Mouse (Mus musculus) limb, embryonic 13.5 days (tissue): ENCODE measurements around the gene C9. TPM values are rescaled to one million over a fixed set of nuclear protein-coding genes. Genes with fewer than 3 reads are reported as not detected.

ENCODE experiments used
- ATAC-seq: fragments of 200-750 bp; cut with Nextera tagmentation; 2 replicates; pipeline ENCODE4 v1.8.0; 2017; ENCODE audit warnings: low read depth, moderate number of reproducible peaks, moderate TSS enrichment; ENCODE audit not compliant: low FRiP score
- H3K27ac ChIP-seq: fragments of 300-500 bp; sonication (generic); 2 replicates; pipeline ENCODE4 v1.5.1; 2015; ENCODE audit warnings: inconsistent platforms, mild to moderate bottlenecking, moderate library complexity
- H3K27me3 ChIP-seq: fragments of 300-500 bp; sonication (generic); 2 replicates; pipeline ENCODE4 v1.6.1; 2015; ENCODE audit warnings: mild to moderate bottlenecking, inconsistent platforms
- H3K36me3 ChIP-seq: fragments of 300-500 bp; sonication (generic); 2 replicates; pipeline ENCODE4 v1.6.1; 2015; ENCODE audit warnings: inconsistent platforms, mild to moderate bottlenecking, moderate library complexity
- H3K4me1 ChIP-seq: fragments of 300-500 bp; sonication (generic); 2 replicates; pipeline ENCODE4 v1.6.1; 2015; ENCODE audit warnings: inconsistent platforms
- H3K4me2 ChIP-seq: fragments of 300-500 bp; sonication (generic); replicated peaks from 2 replicates; pipeline ENCODE4 v1.6.1; 2015; ENCODE audit warnings: inconsistent platforms, mild to moderate bottlenecking, moderate library complexity
- H3K4me3 ChIP-seq: fragments of 300-500 bp; sonication (generic); 2 replicates; pipeline ENCODE4 v1.5.1; 2015; ENCODE audit warnings: moderate library complexity, mild to moderate bottlenecking, inconsistent platforms
- H3K9ac ChIP-seq: fragments of 300-500 bp; sonication (generic); 2 replicates; pipeline ENCODE4 v1.6.1; 2015; ENCODE audit warnings: mild to moderate bottlenecking, inconsistent platforms
- H3K9me3 ChIP-seq: fragments of 300-500 bp; sonication (generic); 2 replicates; pipeline ENCODE4 v1.6.1; 2016; ENCODE audit warnings: inconsistent platforms
- WGBS: fragments of 180-500 bp; shearing (Covaris S2); methylation state at CpG from one replicate; pipeline ENCODE4 v1.1.7; 2015; 5-methylcytosine and 5-hydroxymethylcytosine counted together
- polyA plus RNA-seq: library from polyadenylated mRNA; unstranded; fragments of >200 nt; fragmentation: Nextera tagmentation; extraction: Ambion mirVana; gene quantifications from 2 replicates; pipeline ENCODE4 v1.2.1, GENCODE M21; 2015

Gene C9
- polyA plus RNA-seq, 1 experiment from 2014 or later, result not detected

GRCm38 (mm10) chr15:6435281-6435680 lies 9.8 kb upstream of the C9 start:
- WGBS, result 75% methylated on average over 7 of the region's 7 CpGs
- Histone ChIP-seq H3K4me3 (no peak overlapping the region), H3K9me3 (no peaks in the 10 kb centered on the region), H3K9ac (no peak overlapping the region), H3K36me3 (peaks cover 79% of the 10 kb centered on the region), H3K27ac (no peak overlapping the region), H3K4me2 (no peak overlapping the region), H3K4me1 (no peaks in the 10 kb centered on the region), H3K27me3 (no peaks in the 10 kb centered on the region)
- ATAC-seq, result no peak

- H3K36me3 ChIP-seq, result peaks cover 76% of the 10 kb centered on the region
- H3K9ac ChIP-seq, result no peak overlapping the region
- no peaks in the 10 kb centered on the region for H3K27me3 ChIP-seq
- ATAC-seq, result no peak
- 50% methylated on average over 2 of the region's 2 CpGs for WGBS
- no peaks in the 10 kb centered on the region for H3K4me1 ChIP-seq
- no peak overlapping the region for H3K4me2 ChIP-seq
- no peak overlapping the region for H3K27ac ChIP-seq
- H3K4me3 ChIP-seq, result no peak overlapping the region
- H3K9me3 ChIP-seq, result no peaks in the 10 kb centered on the region
Measured at GRCm38 (mm10) chr15:6435773-6436172, 9.4 kb upstream of the C9 start.

- no peaks in the 10 kb centered on the region for H3K27me3 ChIP-seq
- 90% methylated on average over 3 of the region's 3 CpGs for WGBS
- H3K4me3 ChIP-seq, result no peak overlapping the region
- no peaks in the 10 kb centered on the region for H3K4me1 ChIP-seq
- H3K36me3 ChIP-seq, result peaks cover 57% of the 10 kb centered on the region
- no peak overlapping the region for H3K27ac ChIP-seq
- no peak for ATAC-seq
- H3K4me2 ChIP-seq, result no peak overlapping the region
- no peaks in the 10 kb centered on the region for H3K9me3 ChIP-seq
- no peak overlapping the region for H3K9ac ChIP-seq
Measured at GRCm38 (mm10) chr15:6438685-6439084, 6.4 kb upstream of the C9 start.

GRCm38 (mm10) chr15:6444452-6444851 lies 675 bp upstream of the C9 start:
- no peaks in the 10 kb centered on the region for H3K9me3 ChIP-seq

GRCm38 (mm10) chr15:6446181-6446580 lies 1.1 kb downstream of the C9 start:
- Histone ChIP-seq H3K4me2 (no peak overlapping the region), H3K4me1 (peaks cover 12% of the 10 kb centered on the region), H3K27me3 (no peaks in the 10 kb centered on the region), H3K9ac (no peak overlapping the region), H3K4me3 (no peak overlapping the region), H3K36me3 (no peaks in the 10 kb centered on the region), H3K27ac (no peak overlapping the region), H3K9me3 (no peaks in the 10 kb centered on the region)
- 59% methylated on average over 1 of the region's 1 CpGs for WGBS
- ATAC-seq, result no peak

More at GRCm38 (mm10) chr15:6444452-6444851, 675 bp upstream of the C9 start:
- no peak overlapping the region for H3K4me2 ChIP-seq
- no peak for ATAC-seq
- H3K27me3 ChIP-seq, result no peaks in the 10 kb centered on the region
- no peak overlapping the region for H3K9ac ChIP-seq
- peaks cover 9% of the 10 kb centered on the region; the same call in 1 of the 2 replicates for H3K36me3 ChIP-seq
- H3K4me3 ChIP-seq, result no peak overlapping the region
- no peak overlapping the region for H3K27ac ChIP-seq
- 91% methylated on average over 2 of the region's 2 CpGs for WGBS
- H3K4me1 ChIP-seq, result peaks cover 12% of the 10 kb centered on the region

- Histone ChIP-seq H3K9ac (no peak overlapping the region), H3K27me3 (no peaks in the 10 kb centered on the region), H3K4me3 (no peak overlapping the region), H3K4me1 (peaks cover 12% of the 10 kb centered on the region), H3K36me3 (no peaks in the 10 kb centered on the region), H3K4me2 (0 out of 2 replicates have a peak overlapping the region, but pooled peaks have one; percentile 17), H3K27ac (no peak overlapping the region), H3K9me3 (no peaks in the 10 kb centered on the region; the same call in 1 of the 2 replicates)
- WGBS, result 47% methylated on average over 9 of the region's 9 CpGs
- no peak for ATAC-seq
Measured at GRCm38 (mm10) chr15:6448892-6449291, 3.8 kb downstream of the C9 start.

- Histone ChIP-seq H3K36me3 (no peaks in the 10 kb centered on the region), H3K4me2 (no peak overlapping the region), H3K9ac (no peak overlapping the region), H3K4me1 (no peaks in the 10 kb centered on the region), H3K9me3 (no peaks in the 10 kb centered on the region; the same call in 1 of the 2 replicates), H3K4me3 (no peak overlapping the region), H3K27ac (no peak overlapping the region), H3K27me3 (no peaks in the 10 kb centered on the region)
- ATAC-seq, result peak; percentile 77; the same call in 1 of the 2 replicates
- 40% methylated on average over 2 of the region's 2 CpGs for WGBS
Measured at GRCm38 (mm10) chr15:6454461-6454860, 9.3 kb downstream of the C9 start.

GRCm38 (mm10) chr15:6461381-6461780 lies 16.3 kb downstream of the C9 start:
- no peak for ATAC-seq
- no peaks in the 10 kb centered on the region for H3K36me3 ChIP-seq
- H3K27me3 ChIP-seq, result no peaks in the 10 kb centered on the region
- no peak overlapping the region for H3K4me2 ChIP-seq
- H3K9me3 ChIP-seq, result no peaks in the 10 kb centered on the region
- H3K27ac ChIP-seq, result no peak overlapping the region
- 75% methylated on average over 8 of the region's 8 CpGs for WGBS
- H3K9ac ChIP-seq, result no peak overlapping the region
- H3K4me3 ChIP-seq, result no peak overlapping the region
- peaks cover 2% of the 10 kb centered on the region; the same call in 1 of the 2 replicates for H3K4me1 ChIP-seq

GRCm38 (mm10) chr15:6463361-6463923 lies 18.3 kb downstream of the C9 start:
- no peaks in the 10 kb centered on the region for H3K36me3 ChIP-seq
- no peak overlapping the region for H3K4me3 ChIP-seq
- no peak overlapping the region for H3K9ac ChIP-seq
- no peaks in the 10 kb centered on the region for H3K27me3 ChIP-seq
- peak; percentile 75; the same call in 1 of the 2 replicates for ATAC-seq
- WGBS, result 50% methylated on average over 3 of the region's 3 CpGs
- H3K4me2 ChIP-seq, result no peak overlapping the region
- peaks cover 11% of the 10 kb centered on the region for H3K4me1 ChIP-seq
- H3K9me3 ChIP-seq, result no peaks in the 10 kb centered on the region
- no peak overlapping the region for H3K27ac ChIP-seq

GRCm38 (mm10) chr15:6466995-6467394 lies 21.9 kb downstream of the C9 start:
- Histone ChIP-seq H3K4me1 (peaks cover 11% of the 10 kb centered on the region), H3K36me3 (no peaks in the 10 kb centered on the region), H3K27me3 (no peaks in the 10 kb centered on the region), H3K4me2 (peak overlapping the region; percentile 28; the same call in 1 of the 2 replicates), H3K4me3 (no peak overlapping the region), H3K9me3 (no peaks in the 10 kb centered on the region), H3K9ac (no peak overlapping the region), H3K27ac (no peak overlapping the region; the same call in 1 of the 2 replicates)
- WGBS, result 44% methylated on average over 10 of the region's 10 CpGs
- no peak; the same call in 1 of the 2 replicates for ATAC-seq

- Histone ChIP-seq H3K36me3 (no peaks in the 10 kb centered on the region), H3K9ac (no peak overlapping the region), H3K27ac (no peak overlapping the region), H3K4me2 (no peak overlapping the region), H3K9me3 (no peaks in the 10 kb centered on the region), H3K4me1 (peaks cover 11% of the 10 kb centered on the region), H3K27me3 (no peaks in the 10 kb centered on the region), H3K4me3 (no peak overlapping the region)
- ATAC-seq, result no peak
- WGBS, result 94% methylated on average over 1 of the region's 1 CpGs
Measured at GRCm38 (mm10) chr15:6468845-6469244, 23.7 kb downstream of the C9 start.

- no peak overlapping the region for H3K4me2 ChIP-seq
- no peak for ATAC-seq
- no peaks in the 10 kb centered on the region for H3K9me3 ChIP-seq
- WGBS, result 71% methylated on average over 3 of the region's 3 CpGs
- no peaks in the 10 kb centered on the region for H3K27me3 ChIP-seq
- H3K9ac ChIP-seq, result no peak overlapping the region
- H3K27ac ChIP-seq, result no peak overlapping the region
- H3K36me3 ChIP-seq, result no peaks in the 10 kb centered on the region
- H3K4me1 ChIP-seq, result peaks cover 11% of the 10 kb centered on the region
- H3K4me3 ChIP-seq, result no peak overlapping the region
Measured at GRCm38 (mm10) chr15:6469384-6469783, 24.3 kb downstream of the C9 start.

- no peak overlapping the region for H3K9ac ChIP-seq
- H3K9me3 ChIP-seq, result peaks cover 4% of the 10 kb centered on the region; the same call in 1 of the 2 replicates
- no peak overlapping the region for H3K4me3 ChIP-seq
- ATAC-seq, result no peak
- no peaks in the 10 kb centered on the region for H3K4me1 ChIP-seq
- no peaks in the 10 kb centered on the region for H3K27me3 ChIP-seq
- H3K27ac ChIP-seq, result no peak overlapping the region
- no peaks in the 10 kb centered on the region for H3K36me3 ChIP-seq
- 82% methylated on average over 3 of the region's 3 CpGs for WGBS
- H3K4me2 ChIP-seq, result no peak overlapping the region
Measured at GRCm38 (mm10) chr15:6483561-6483960, 38.4 kb downstream of the C9 start.
